Mouse (Mus musculus): ENCODE results near the gene Srf. TPM values are rescaled to one million over a fixed set of nuclear protein-coding genes. Genes with fewer than 3 reads are reported as not detected.

Srf gene
- polyA plus RNA-seq (2012; rRNA removed), result 63.0 and 64.7 TPM in 2 replicates

DNA sequence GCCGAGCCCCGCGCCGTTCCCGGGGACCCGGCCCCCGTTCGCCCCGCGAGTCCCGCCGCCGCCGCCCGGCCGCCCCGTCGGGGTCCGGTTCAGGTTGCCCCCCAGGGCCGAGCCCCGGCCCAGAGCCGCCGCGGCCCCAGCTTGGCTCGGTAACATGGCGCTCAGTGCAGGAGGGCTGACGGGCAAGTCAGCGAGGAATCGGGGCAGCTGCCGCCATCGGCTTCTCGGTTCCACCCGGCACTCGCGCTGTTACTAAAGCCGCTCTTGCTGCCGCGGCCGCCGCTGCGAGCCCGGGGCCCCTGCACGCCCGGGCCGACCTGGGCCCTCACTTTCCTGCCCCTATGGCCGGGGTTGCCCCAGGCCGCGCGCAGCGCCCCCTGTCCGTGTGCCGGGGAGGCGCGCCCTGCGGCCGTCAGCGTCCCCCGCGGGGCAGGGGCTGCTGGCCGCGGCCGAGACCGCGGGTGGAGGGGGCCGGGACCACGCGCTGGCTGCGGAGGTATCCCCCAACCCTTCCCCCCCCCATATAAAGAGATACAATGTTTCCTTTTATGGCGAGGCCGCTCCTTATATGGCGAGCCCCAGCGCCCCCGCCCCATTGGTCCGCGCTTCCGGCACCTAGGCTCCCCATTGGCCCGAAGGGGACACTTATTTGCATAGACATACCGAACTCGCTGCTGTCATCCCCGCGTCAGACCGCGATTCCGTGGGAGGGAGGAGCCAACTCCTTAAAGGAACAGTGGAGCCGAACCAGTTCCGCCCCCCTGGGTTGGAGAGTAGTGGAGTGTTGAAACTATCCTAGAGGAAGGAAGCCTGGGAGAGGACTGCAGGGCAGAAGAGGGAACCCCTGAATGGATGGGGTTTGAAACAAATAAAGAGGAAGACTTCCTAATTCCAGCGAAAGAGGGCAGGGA, at the start of gene Srf:
Srf (minus strand) TSS at position 503 of the 911 bp plus-strand sequence.

DNA sequence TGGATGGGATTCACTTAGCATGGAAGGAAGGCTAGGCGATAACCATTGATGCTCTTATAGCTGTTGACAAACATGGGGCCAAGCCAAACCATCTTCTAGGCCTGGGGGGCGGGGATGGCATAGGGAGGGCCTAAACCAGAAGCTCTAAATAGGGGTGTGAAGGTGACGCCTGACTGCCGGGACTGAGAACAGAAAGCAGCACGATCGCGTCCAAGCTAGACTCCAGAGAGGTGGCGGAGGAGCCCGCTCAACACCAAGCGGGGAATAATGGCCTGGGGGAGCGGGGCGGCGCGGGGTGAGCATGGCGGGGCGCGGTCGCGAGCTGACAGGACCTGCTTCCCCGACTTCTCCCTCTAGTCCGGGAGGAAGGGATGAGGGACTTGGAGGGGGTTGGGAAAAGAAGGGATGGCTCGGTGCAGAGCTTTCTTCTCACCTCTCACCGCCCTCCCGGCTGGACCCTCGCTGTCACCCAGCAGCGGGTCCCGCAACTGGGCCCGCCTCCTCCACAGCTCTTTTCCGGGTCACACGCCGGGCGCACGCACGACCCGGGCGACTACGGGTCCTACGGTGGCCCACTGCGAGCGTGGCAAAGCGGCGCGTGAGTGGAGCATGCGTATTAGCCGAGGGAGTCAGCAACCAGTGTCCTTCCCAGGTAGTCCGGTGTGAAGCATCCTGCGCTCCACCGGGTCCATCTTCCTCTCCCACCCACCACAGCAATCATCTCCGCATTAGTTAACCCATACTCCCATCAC, 10.0 kb downstream of the Srf start, which contains the start of gene Cul9:
Cul9 (minus strand) TSS at position 576 of the 752 bp plus-strand sequence.

Other genes with a start within 250 kb of the Srf start
- gene Abcc10, start 227.8 kb downstream of the Srf start, polyA plus RNA-seq (2012; rRNA removed), result 16.7 and 17.0 TPM in 2 replicates
- gene Zfp318, start 172.4 kb downstream of the Srf start, polyA plus RNA-seq (2012; rRNA removed), result 36.2 and 37.2 TPM in 2 replicates
- gene Crip3, start 127.2 kb downstream of the Srf start, polyA plus RNA-seq (2012; rRNA removed), result 7.2 and 8.6 TPM in 2 replicates
- gene Slc22a7, start 117.7 kb downstream of the Srf start, polyA plus RNA-seq (2012; rRNA removed), result 0.14 and 0.15 TPM in 2 replicates
- 20.1 and 21.0 TPM in 2 replicates for gene Ttbk1, start 68.5 kb downstream of the Srf start, polyA plus RNA-seq (2012; rRNA removed)
- 22.5 and 29.6 TPM in 2 replicates for gene Dnph1, start 59.5 kb downstream of the Srf start, polyA plus RNA-seq (2012; rRNA removed)
- gene Cul9, start 9.8 kb downstream of the Srf start, polyA plus RNA-seq (2012; rRNA removed), result 37.0 and 39.7 TPM in 2 replicates
- 27.6 and 39.1 TPM in 2 replicates for gene Ptk7, start 73.3 kb upstream of the Srf start, polyA plus RNA-seq (2012; rRNA removed)
- 35.0 and 37.2 TPM in 2 replicates for gene Klc4, start 89.8 kb upstream of the Srf start, polyA plus RNA-seq (2012; rRNA removed)
- gene Mrpl2, start 90.1 kb upstream of the Srf start, polyA plus RNA-seq (2012; rRNA removed), result 57.1 and 58.5 TPM in 2 replicates
- 79.9 and 93.7 TPM in 2 replicates for gene Cul7, start 94.2 kb upstream of the Srf start, polyA plus RNA-seq (2012; rRNA removed)
- 36.2 and 40.8 TPM in 2 replicates for gene Rrp36, start 118.2 kb upstream of the Srf start, polyA plus RNA-seq (2012; rRNA removed)
- 168 and 171 TPM in 2 replicates for gene Mea1, start 122.6 kb upstream of the Srf start, polyA plus RNA-seq (2012; rRNA removed)
- gene Klhdc3, start 124.7 kb upstream of the Srf start, polyA plus RNA-seq (2012; rRNA removed), result 140 and 150 TPM in 2 replicates
- 105 and 111 TPM in 2 replicates for gene Ppp2r5d, start 148.9 kb upstream of the Srf start, polyA plus RNA-seq (2012; rRNA removed)
- gene Pex6, start 155.3 kb upstream of the Srf start, polyA plus RNA-seq (2012; rRNA removed), result 42.6 and 47.2 TPM in 2 replicates
- 1.8 and 2.8 TPM in 2 replicates for gene Gnmt, start 173.0 kb upstream of the Srf start, polyA plus RNA-seq (2012; rRNA removed)
- 53.5 and 59.9 TPM in 2 replicates for gene Cnpy3, start 196.0 kb upstream of the Srf start, polyA plus RNA-seq (2012; rRNA removed)
- gene Ptcra, start 207.5 kb upstream of the Srf start, polyA plus RNA-seq (2012; rRNA removed), result 0.04 TPM in 1 of 2 replicates, not detected in the other
- 64.8 and 67.4 TPM in 2 replicates for gene 2310039H08Rik, start 216.5 kb upstream of the Srf start, polyA plus RNA-seq (2012; rRNA removed)
- 88.2 and 89.8 TPM in 2 replicates for gene Rpl7l1, start 226.5 kb upstream of the Srf start, polyA plus RNA-seq (2012; rRNA removed)